Mouse (Mus musculus): ENCODE data around the gene Hypm.

Gene Hypm

DNA sequence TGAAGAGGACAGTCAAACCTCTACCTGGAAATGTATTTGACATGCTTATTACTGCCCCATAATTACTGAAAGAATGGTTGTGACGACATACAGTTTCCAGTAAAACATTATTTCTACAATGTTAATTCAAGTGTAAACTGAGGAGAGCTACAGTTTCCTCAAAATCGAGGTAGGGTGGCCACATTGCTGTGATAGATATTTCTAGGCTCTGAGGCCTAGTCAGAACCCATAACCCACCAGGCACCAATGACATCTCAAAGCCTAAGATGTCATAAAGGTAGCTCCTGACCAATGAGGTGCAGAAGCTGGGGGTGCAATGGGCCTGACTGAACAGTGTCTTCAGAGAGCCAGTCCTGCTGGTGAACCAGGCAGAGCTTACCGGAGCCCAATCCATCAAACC lies at the start of gene Hypm:
TSS of gene Hypm (plus strand) at position 301 of the 400 bp plus-strand sequence.
- in situ Hi-C loops (cut with MboI, MseI) = no loop called here

DNA sequence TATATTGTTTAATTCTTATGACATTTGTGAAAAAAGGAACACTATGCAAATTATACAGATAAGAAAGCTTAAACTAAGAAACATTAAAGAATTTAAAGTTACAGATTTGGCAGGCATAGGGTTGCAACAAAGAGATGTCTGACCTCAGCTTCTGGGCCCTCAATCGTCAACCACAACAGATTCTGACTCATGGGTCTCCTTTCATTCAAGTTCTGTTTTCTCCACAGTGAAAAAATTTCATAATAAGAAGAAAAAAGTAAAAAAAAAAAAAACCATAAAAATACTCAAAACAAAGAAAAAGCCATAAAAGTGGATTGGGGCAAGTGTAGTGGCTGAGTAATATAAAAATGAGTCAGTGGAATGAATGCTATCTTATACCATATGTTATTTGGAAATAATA lies 36.6 kb upstream of the Hypm start:
- in situ Hi-C loops (cut with MboI, MseI) = no loop called here

DNA sequence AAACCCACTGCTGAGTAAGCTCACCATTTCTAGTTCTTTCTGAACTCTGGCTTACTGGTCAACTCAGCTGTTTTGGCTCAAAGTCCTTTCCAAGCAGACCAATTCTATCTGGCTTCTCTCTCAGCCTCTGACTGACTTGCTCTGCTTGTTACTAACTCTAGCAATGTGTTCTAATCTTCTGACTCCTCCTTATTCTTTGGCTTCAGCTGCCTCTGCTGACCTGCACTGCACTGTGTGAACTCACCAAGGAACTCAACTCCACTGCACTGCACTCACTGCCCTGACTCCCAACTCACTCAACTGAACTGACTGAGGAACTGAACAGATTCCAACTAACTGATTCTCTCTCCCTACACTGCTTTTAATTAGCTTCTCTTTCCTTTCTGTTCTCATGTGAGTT lies 34.3 kb upstream of the Hypm start:
- in situ Hi-C loops (cut with MboI, MseI) = no loop called here

DNA sequence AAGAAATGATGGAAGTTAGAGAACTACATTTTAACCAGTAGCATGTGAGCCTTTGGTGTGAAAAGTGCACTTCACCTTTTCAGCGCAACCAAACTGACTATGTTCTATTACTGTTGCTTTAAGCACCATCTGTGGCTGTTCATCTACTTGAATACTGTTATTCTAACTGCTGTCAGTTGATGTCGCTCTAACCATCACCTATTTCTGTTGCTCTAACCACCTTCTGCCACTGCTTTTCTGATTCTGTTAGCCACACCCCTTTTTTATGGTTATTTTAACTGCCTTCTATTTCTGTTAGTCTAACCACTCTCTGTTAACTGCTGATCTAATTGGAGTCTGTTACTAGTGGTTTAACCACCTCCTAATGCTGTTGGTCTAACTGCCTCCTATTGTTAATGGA lies 11.9 kb upstream of the Hypm start:
- in situ Hi-C loops (cut with MboI, MseI) = no loop called here

DNA sequence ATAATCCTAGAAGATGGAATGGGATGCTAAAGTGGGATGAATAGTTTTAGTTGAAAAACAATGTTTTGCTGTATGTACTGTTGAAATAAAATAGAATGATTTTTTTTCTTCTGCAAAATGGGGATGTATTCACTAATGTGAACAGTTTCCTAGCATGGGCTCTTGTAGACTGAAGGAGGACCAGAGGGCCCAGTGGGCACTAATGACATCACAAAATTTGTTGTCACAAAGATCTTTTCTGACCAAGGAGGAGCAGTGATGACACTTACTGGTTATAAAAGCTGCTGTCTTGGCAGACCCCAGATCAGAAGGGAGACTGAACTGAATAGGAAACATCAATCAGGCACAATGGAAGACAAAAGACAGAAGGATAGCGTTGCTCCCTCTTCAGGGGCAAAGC lies 2.7 kb downstream of the Hypm start, which contains the start of gene H2al3:
TSS of gene H2al3 (plus strand) at position 301 of the 400 bp plus-strand sequence.
- in situ Hi-C loops (cut with MboI, MseI) = no loop called here

DNA sequence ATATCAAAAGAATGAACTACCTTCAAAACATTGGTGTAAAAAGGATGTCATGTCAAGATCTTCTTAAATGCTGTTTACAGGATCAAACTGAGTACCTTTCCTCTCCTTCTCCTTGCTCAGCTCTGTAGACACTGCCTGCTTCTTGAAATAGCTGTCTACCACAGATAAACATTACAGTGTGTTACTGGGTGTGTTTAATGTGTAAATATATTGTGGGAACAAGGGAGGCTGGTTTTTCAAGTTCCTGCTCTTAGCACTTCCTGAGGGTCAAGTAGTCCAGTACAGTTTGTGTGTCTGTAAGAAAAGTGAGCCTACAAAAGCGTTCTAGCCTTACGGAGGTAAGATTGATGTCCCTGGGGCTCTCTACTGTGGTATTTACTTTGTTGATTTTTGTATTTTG lies 15.1 kb downstream of the Hypm start:
- in situ Hi-C loops (cut with MboI, MseI) = no loop called here

DNA sequence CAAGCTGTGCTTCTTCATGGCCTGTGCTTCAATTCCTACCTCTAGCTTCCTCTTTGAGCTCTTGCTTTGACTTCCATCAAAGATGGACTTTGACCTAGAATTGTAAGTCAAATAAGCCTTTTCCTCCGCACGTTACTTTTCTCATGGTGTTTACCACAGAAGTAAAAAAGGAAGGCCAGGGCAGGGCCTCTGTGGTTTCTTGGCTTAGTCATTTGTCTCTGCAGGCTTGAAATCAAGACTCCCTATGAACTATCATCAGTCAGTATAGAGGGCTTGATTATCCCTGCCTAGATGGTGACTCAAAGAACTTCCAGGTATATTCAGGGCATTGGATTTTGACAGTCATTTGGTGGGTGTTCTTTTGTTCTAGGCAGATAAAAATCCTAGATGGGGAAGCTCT lies 28.8 kb downstream of the Hypm start:
- in situ Hi-C loops (cut with MboI, MseI) = no loop called here

DNA sequence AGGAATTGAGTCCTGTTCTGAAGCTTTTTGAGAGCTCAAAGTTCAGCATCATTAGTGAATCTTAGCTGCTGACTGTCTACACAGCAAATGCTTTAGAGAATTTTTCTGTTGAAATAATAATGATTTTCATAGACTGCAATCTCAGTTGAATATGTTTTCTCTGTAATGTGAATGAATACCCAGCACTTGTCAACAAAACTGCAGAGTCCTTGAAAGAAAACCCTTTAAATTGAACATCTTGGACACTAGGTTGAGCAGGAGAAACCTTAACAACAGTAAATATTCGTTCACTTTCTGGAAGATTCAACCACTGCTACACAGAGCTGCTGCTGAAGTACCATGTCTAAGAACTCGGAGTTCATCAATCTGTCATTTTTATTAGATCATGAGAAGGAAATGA lies 38.6 kb downstream of the Hypm start, which contains the start of gene Sytl5:
TSS of gene Sytl5 (plus strand) at position 301 of the 400 bp plus-strand sequence.
- in situ Hi-C loops (cut with MboI, MseI) = no loop called here
